Mouse (Mus musculus) stomach, postnatal 0 days (tissue): ENCODE measurements around the gene Gm47996. TPM values are rescaled to one million over a fixed set of nuclear protein-coding genes. Genes with fewer than 3 reads are reported as not detected.

Source experiments
- ATAC-seq: fragments of 200-750 bp; cut with Nextera tagmentation; 2 replicates; pipeline ENCODE4 v1.8.0; 2017; ENCODE audit not compliant: low FRiP score, low TSS enrichment
- DNase-seq: peaks from one replicate; pipeline ENCODE4 v3.0.0-alpha.2; 2016; ENCODE audit warnings: low spot score
- H3K27ac ChIP-seq: fragments of 300-500 bp; sonication (generic); replicated peaks from 2 replicates; pipeline ENCODE4 v1.5.1; 2014; ENCODE audit warnings: mild to moderate bottlenecking, control low read depth
- H3K27me3 ChIP-seq: fragments of 300-500 bp; sonication (generic); 2 replicates; pipeline ENCODE4 v1.6.1; 2014; ENCODE audit warnings: low read length; ENCODE audit not compliant: control insufficient read depth, insufficient read depth
- H3K36me3 ChIP-seq: fragments of 300-500 bp; sonication (generic); 2 replicates; pipeline ENCODE4 v1.6.1; 2014; ENCODE audit warnings: low read length, mixed read lengths; ENCODE audit not compliant: control insufficient read depth, insufficient read depth
- H3K4me1 ChIP-seq: fragments of 300-500 bp; sonication (generic); replicated peaks from 2 replicates; pipeline ENCODE4 v1.6.1; 2014; ENCODE audit warnings: antibody characterized with exemption; ENCODE audit not compliant: control insufficient read depth, insufficient read depth
- H3K4me2 ChIP-seq: fragments of 300-500 bp; sonication (generic); replicated peaks from 2 replicates; pipeline ENCODE4 v1.6.1; 2014; ENCODE audit warnings: low read depth, mild to moderate bottlenecking, control low read depth, moderate library complexity
- H3K4me3 ChIP-seq: fragments of 300-500 bp; sonication (generic); 2 replicates; pipeline ENCODE4 v1.5.1; 2014; ENCODE audit warnings: low read depth, low read length, control low read depth
- H3K9ac ChIP-seq: fragments of 300-500 bp; sonication (generic); 2 replicates; pipeline ENCODE4 v1.6.1; 2014; ENCODE audit warnings: mild to moderate bottlenecking, low read length, control low read depth, mixed read lengths
- H3K9me3 ChIP-seq: fragments of 300-500 bp; sonication (generic); 2 replicates; pipeline ENCODE4 v1.6.1; 2016; ENCODE audit warnings: low read length; ENCODE audit not compliant: control insufficient read depth
- CTCF ChIP-seq: IDR thresholded peaks from 2 replicates; pipeline ENCODE4 v1.5.1; 2016; ENCODE audit warnings: antibody characterized with exemption, low read depth, mild to moderate bottlenecking, moderate library complexity
- EP300 ChIP-seq: optimal IDR thresholded peaks from 2 replicates; pipeline ENCODE3; 2016; ENCODE audit warnings: antibody characterized with exemption
- WGBS: fragments of 180-500 bp; shearing (Covaris S2); extraction: QIAGEN DNeasy Blood & Tissue Kit; methylation state at CpG from one replicate; pipeline ENCODE4 v1.1.7; 2014; 5-methylcytosine and 5-hydroxymethylcytosine counted together
- polyA plus RNA-seq: library from polyadenylated mRNA; unstranded; fragments of >200 nt; fragmentation: Nextera tagmentation; extraction: Ambion mirVana; gene quantifications from 2 replicates; pipeline ENCODE4 v1.2.1, GENCODE M21; 2015

Gene Gm47996
- polyA plus RNA-seq, 1 experiment from 2014 or later: not detected

GRCm38 (mm10) chr1:151220098-151220497 is 10.2 kb downstream of the Gm47996 start:
- 74% methylated on average over 7 of the region's 7 CpGs for WGBS
- no peak overlapping the region for H3K4me2 ChIP-seq
- no peak overlapping the region for H3K27ac ChIP-seq
- no peak for TF ChIP-seq EP300
- TF ChIP-seq CTCF: no peak
- no peak for DNase-seq
- no peaks in the 10 kb centered on the region for H3K9me3 ChIP-seq
- H3K4me3 ChIP-seq: no peak overlapping the region
- H3K9ac ChIP-seq: no peak overlapping the region
- H3K36me3 ChIP-seq: no peaks in the 10 kb centered on the region
- ATAC-seq: no peak
- no peaks in the 10 kb centered on the region for H3K4me1 ChIP-seq
- H3K27me3 ChIP-seq: no peaks in the 10 kb centered on the region

- Histone ChIP-seq H3K9ac (no peak overlapping the region), H3K9me3 (no peaks in the 10 kb centered on the region), H3K36me3 (no peaks in the 10 kb centered on the region), H3K27ac (no peak overlapping the region), H3K4me1 (no peaks in the 10 kb centered on the region), H3K4me2 (no peak overlapping the region), H3K4me3 (no peak overlapping the region), H3K27me3 (no peaks in the 10 kb centered on the region)
- no peak for TF ChIP-seq EP300
- TF ChIP-seq CTCF: no peak
- ATAC-seq (no peak), DNase-seq (no peak)
- WGBS: 86% methylated on average over 10 of the region's 10 CpGs
These were observed 12.8 kb downstream of the Gm47996 start for GRCm38 (mm10) chr1:151222561-151223267.

- Histone ChIP-seq H3K27ac (no peak overlapping the region), H3K27me3 (no peaks in the 10 kb centered on the region), H3K9ac (no peak overlapping the region), H3K4me1 (no peaks in the 10 kb centered on the region), H3K4me2 (no peak overlapping the region), H3K4me3 (no peak overlapping the region), H3K9me3 (no peaks in the 10 kb centered on the region), H3K36me3 (no peaks in the 10 kb centered on the region)
- TF ChIP-seq EP300 (no peak), CTCF (no peak)
- no peak for DNase-seq
- 60% methylated on average over 1 of the region's 1 CpGs for WGBS
- no peak for ATAC-seq
These were observed 13.4 kb downstream of the Gm47996 start for GRCm38 (mm10) chr1:151223377-151223776.

DNA sequence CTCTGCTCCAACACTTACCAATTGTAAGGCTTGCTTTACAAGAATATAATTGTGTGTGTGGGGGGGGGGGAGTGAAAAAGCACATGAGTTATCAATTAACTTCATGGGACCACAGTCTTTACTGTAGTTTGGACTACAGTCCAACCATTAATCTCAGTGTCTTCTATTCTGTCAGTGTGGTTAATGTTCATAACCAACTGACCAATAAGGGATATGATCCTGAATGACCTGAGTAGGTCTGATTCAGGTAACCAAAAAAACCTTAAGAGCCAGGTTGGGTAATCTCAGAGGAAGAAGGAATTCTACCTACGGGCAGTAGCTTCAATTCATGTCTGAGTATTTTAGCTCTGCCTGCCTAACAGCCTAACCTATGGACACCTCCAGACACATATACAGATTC is 14.6 kb downstream of the Gm47996 start:
- 92% methylated on average over 1 of the region's 1 CpGs for WGBS
- Histone ChIP-seq H3K27me3 (no peaks in the 10 kb centered on the region), H3K4me3 (no peak overlapping the region), H3K4me2 (no peak overlapping the region), H3K36me3 (no peaks in the 10 kb centered on the region), H3K9ac (no peak overlapping the region), H3K4me1 (no peaks in the 10 kb centered on the region), H3K9me3 (no peaks in the 10 kb centered on the region), H3K27ac (no peak overlapping the region)
- ATAC-seq: no peak
- TF ChIP-seq EP300 (no peak), CTCF (no peak)
- no peak for DNase-seq

DNA sequence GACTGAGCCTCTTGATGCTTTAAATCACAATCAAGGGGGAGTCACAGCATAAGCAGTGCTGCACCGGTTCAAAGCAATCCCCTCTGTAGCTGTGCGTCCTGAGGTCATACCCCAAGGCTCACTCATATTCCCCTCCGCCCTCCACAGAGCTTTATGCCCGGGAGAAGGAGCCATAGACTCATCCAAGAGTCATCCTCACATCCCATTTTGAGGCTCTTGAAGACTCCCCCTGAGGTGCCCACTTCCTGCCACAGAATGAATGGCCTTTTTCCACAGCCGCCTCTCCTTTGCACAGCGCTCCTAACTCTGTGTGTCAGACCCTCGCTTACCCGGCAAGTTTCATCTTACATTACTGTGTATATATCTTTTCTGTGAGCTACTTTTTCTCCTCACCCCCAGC is 17.6 kb downstream of the Gm47996 start:
- TF ChIP-seq EP300 (no peak), CTCF (no peak)
- Histone ChIP-seq H3K4me2 (no peak overlapping the region), H3K27ac (no peak overlapping the region), H3K9ac (no peak overlapping the region), H3K4me3 (no peak overlapping the region), H3K27me3 (no peaks in the 10 kb centered on the region), H3K36me3 (no peaks in the 10 kb centered on the region), H3K4me1 (no peaks in the 10 kb centered on the region), H3K9me3 (no peaks in the 10 kb centered on the region)
- no peak for ATAC-seq
- no peak for DNase-seq
- WGBS: 67% methylated on average over 8 of the region's 8 CpGs

DNA sequence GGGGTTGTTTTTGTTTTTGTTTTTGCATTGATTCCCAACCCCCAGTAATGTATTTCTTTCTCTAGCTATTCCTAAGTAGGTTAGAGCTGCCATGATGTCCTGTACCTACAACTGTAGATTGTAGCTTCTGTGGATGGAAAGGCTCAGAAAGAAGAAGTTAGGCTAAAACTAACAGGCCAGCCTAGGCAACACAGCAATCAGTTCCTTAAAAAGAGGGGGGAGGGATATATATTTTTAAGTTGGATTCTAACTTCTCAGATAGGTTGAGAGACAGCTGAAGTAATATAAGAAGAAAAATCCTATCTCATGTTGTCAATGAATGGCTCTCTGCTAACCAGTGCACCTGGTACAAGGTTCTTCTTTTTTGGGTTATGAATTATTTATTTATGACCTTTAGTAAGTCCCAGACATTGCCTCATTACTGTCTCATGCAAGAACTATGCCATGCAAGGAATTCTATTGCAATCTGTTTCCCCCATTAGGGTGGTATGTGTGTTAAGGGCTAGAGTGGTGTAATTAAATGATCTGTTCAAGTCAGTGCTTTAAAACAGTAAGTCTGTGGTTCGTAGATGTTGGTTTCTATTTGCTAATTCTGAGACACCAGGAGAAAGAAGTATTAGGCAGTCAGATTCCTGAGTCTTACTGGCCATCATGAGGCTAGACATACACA is 18.5 kb downstream of the Gm47996 start:
- no peaks in the 10 kb centered on the region for H3K4me1 ChIP-seq
- 68% methylated on average over 1 of the region's 1 CpGs for WGBS
- TF ChIP-seq CTCF: no peak
- TF ChIP-seq EP300: no peak
- no peak overlapping the region for H3K4me3 ChIP-seq
- H3K9ac ChIP-seq: no peak overlapping the region
- ATAC-seq (no peak), DNase-seq (no peak)
- H3K27me3 ChIP-seq: no peaks in the 10 kb centered on the region
- H3K9me3 ChIP-seq: no peaks in the 10 kb centered on the region
- no peak overlapping the region for H3K27ac ChIP-seq
- H3K4me2 ChIP-seq: no peak overlapping the region
- H3K36me3 ChIP-seq: no peaks in the 10 kb centered on the region
